Mouse (Mus musculus) liver, adult 2 months (tissue): Measurements from ENCODE around the gene Rita1.

Experiments
- CTCF ChIP-seq: fragments of 200-500 bp; IDR thresholded peaks from 2 replicates; pipeline ENCODE4 v1.5.1; 2011; ENCODE audit warnings: low read depth, low read length, control low read depth
- POLR2A ChIP-seq: fragments of 200-500 bp; IDR thresholded peaks from 2 replicates; pipeline ENCODE4 v1.6.1; 2011; ENCODE audit warnings: low read length, control low read depth; ENCODE audit not compliant: insufficient read depth; ENCODE audit errors: extremely low read depth

DNA sequence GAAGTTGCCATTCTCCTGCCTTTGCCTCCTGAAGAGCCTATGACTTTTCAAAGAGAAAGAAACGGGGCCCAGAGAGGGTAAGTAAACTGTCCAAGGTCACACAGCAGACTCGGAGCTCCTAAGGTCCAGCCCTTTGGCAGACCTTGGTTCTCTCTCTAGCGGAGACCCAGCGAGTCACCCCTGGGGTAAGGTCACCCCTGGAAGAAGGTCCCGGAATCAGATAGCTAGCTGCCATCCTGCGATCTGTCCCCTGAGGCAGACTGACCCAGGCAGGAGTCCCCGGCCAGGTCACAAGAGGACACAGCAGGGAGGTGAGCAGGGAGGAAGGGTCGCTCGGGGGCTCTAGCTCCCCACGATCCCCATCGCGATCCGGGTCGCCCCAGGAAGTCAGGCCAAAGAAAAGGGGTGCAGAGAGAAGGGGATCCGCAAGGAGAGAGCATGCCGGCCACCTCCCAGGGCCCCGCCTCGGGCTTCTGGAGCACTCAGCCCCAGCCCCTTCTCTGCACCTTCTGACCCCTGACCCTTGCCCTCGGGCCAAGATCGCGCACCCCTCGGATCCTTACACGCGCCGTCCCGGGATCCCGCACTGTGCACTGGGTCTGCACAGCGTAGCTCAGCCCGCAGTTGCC is 24.3 kb downstream of the Rita1 start:
- no peak for TF ChIP-seq CTCF
- no peak for TF ChIP-seq POLR2A
